Mouse (Mus musculus) embryo, embryonic 9.5 days (tissue): ENCODE results near the gene Prkca.
"Not testable (repeated sequence)": the region's sequence is repeated elsewhere in the genome, so short reads cannot be mapped to it uniquely, and the experiment has no call there.

Experiments
- DNase-seq: peaks from one replicate; pipeline ENCODE4 v3.0.0-alpha.2; 2017; ENCODE audit errors: extremely low spot score

Gene Prkca

DNA sequence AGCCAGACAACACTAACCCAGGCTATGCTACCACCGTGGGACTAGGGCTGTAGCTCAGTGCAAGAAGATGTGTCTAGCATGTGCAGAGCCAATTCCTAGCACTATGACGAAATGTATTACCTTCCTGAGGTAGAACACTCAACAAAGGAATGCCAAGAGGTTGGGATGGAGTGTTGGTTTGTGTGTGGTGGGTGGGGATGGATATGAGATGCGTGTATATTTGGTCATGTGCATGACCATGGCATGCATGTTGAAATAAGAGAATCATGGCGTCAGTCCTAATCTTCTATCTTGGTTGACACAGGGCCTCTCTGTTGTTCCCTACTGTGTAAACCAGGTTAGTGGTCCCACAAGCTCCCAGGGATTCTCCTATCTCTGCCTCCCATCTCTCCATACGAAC, 225.5 kb downstream of the Prkca start:
- no peak for DNase-seq

DNA sequence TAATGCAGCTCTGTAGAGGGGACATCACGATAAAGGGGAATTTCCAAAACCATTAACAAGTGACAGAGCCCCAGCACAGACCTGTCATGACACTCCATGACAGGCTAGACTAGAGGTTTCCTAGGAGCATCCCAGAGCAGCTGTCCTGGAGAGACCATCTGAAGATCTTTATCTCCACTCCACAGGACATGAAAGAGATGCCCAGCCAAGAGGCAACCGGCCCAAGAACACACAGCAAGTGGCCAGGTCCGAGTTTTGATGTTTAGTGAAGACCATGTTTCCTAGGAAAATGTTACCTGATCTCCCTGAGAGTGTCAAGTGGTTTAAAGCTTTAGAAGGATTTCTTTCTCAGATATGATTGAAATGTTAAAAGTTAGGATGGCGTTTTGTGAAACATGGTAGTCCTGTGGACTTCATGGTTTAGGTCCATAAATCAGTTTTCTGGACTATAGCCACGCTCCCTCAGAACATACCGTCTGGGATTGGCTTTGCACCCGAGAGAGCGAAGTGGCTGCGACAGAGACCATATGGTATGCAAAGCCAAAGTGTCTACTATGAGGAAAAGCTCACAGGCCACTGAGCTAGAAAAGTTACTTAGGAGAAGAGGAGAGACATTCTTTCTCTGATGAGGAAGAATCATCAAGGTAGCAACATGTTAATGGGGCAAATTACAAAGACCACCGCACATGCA, 226.2 kb downstream of the Prkca start:
- no peak for DNase-seq

DNA sequence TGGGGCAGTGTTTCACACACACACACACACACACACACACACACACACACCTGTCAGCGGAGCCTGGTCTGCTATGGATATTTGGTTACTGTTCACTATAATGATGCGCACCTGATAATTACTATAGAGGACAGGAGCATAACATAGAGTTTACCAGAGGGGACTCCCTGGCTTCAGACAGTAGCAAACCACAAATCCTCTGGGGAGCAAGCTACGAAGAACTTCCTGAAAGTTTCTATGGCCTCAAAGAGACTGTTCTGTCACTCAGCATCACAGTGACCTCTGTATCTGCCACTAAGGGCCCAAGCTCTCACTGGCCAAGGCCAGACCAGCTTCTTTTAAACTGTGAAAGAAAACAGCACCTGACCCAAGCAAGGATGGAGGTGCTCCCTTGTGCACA, 229.6 kb downstream of the Prkca start:
- no peak for DNase-seq

DNA sequence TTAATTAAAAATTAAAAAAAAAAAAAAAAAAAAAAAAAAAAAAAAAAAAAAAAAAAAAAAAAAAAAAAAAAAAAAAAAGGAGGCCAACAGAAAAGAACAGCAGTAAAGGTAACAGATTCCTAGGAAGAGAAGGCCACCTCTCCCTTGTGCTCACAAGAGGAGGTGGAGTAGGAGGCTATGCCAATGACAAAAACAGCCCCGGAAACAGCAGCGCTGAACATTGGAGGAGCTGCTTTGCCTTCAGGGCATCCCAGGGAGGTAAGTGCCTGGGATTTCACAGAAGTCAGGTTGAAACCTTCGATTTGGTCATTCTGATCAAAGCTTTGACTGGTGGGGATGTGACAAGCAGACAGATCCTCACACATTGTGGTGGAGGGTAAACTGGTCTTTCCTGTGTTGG, 231.3 kb downstream of the Prkca start:
- DNase-seq = no peak

DNA sequence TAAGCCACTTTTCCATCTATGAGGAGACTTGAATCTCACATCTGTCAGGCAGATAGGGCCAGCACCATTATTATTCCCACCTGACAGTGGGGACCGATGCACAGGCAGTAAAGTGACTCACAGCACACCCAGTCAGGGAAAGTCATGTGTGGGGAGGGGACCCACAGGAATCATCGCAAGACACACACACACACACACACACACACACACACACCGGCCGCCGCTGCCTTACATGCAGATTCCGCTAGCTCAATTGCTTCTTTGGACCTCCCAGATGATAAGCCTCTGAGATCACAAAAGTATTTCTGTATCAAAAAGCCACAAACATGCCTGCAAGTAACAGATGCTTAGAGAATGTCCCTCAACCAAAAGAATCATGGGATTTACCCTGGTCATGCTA, 239.6 kb downstream of the Prkca start:
- no peak for DNase-seq

DNA sequence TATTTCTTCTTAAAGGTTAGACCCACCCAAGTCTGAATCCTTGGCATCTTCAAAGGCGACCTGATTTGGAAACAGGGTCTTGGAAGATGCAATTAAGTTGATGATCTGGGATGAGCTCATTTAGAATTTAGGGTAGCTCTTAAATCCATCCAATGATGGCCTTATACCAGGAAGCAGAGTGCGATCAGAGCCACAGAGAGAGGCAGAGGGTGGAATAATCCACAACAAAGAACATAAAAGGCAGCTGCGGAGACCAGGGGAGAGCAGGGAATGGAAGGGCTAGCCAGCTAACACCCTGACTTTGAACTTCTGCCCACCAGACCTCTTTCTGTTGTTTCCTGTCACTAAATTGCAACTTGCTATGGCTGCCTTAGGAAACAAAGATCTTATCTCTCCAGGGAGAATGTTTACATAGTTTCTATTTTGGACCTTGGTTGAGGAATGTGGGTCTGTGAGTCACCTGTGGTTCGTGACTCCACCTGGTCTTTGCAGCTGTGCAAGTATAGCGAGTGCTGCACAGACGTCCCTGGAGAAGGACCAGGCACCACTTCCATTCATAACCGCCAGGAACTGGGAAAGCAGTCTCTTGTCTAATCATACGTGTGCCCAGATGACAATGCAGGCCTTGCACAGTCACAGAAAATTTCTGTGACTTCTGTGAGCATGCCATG, 242.3 kb downstream of the Prkca start:
- no peak for DNase-seq

DNA sequence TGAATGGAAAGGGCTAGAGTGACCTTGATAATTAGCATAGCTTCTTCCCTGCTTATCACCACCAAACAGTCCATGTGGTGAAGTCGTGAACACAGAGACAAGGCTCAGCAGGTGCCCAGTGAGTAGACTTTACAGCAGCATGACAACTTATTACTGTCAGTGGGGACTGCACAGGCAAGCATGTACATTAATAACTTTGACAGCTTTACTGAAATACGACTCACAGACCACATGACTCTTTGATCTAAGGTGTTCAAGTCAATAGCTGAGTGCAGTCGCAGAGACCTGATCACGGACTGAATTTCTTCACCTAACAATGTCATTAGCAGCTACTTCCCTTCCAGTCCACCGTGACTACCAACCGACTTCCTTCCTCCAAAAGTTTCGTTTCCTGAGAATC, 245.4 kb downstream of the Prkca start:
- no peak for DNase-seq

DNA sequence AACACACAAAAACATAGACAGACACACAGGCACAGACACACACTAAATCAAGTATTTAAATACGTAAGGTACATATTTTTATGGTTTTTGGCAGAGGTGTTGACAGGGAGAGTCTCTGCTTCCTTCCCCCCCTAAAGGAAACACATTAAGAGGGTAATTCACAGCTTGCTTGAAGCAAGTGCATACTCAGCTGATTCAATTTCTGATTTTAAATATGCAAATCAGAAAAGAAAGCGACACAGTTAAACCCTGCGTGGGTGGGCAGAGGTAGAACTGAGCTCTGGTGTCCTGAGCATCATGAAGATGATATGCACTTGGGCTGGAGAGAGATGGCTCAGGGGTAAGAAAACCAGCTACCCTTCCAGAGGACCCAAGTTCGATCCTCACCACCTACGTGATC, 248.9 kb downstream of the Prkca start:
- DNase-seq = no peak

DNA sequence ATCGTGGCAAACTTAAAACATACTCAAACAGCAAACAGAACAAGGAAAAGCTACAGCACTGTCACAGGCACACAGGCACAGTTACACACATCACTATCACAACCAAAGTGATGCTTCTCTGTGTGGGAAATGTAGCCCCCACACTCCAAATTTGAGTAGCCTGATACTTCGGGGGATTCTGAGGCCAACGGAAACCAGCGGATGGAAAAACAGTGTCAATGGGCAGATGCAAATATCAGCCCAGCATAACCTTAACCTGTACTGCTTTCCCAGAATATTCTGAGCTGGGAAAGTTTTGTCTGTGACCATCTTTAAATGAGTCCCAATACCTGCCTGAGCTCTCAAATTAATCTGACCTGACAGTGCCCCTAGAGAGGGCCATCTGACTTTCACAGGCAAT, 250.5 kb downstream of the Prkca start:
- no peak for DNase-seq

DNA sequence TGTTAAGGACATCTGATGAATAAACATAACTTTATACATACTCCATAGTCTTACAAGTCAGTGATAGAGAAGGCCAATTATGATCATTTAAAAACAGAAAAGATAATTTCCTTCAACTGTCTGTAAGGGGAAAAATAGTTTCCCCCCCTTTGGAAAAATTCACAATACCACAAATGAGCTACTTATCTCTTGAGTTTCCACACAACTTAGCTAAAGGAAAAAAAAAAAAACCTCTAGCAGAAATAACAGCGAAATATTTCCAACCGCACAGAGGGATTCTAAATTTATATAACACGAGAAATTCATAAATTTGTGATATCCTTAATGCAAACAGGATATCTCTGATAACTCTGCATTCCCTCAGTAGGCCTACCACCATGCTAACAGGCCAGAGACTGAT, 252.5 kb downstream of the Prkca start:
- DNase-seq = no peak

DNA sequence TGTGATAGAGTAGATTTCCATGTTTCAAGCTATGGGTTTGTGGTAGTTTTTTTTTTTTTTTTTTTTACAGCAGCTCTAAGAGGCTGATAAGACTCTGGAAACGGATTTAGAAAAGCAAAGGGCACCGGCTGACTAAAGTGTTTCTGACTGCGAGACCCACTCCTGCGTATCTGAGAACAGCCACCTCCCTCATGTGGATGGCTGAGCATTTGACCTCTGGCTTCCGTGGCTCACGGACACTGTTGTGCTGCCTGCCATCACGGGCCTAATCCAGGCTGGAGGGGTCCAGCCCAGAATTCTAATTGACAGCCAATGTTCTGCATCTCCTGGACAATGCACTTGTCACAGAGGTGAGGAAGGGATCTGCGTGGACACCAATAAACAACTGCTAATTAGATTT, 253.0 kb downstream of the Prkca start:
- no peak for DNase-seq

DNA sequence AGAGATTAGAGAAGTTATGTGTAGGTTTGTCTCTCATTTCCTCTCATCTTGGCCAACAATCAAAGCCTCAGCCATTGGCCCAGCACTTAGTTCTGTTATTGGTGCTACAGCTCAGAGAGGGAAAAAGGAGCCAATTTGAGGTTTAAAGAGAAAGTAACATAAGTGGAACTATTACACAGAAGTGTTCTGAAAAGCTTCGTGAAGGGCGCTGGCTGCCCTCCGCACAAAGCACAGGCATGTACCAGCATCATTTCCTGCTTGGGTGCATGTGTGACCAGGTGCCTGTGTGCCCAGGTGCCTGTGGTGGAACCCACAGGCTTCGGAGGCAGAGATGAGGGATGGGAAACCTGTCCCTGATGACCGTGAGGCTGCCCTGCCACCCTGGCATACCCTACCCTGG, 255.7 kb downstream of the Prkca start:
- DNase-seq = no peak

DNA sequence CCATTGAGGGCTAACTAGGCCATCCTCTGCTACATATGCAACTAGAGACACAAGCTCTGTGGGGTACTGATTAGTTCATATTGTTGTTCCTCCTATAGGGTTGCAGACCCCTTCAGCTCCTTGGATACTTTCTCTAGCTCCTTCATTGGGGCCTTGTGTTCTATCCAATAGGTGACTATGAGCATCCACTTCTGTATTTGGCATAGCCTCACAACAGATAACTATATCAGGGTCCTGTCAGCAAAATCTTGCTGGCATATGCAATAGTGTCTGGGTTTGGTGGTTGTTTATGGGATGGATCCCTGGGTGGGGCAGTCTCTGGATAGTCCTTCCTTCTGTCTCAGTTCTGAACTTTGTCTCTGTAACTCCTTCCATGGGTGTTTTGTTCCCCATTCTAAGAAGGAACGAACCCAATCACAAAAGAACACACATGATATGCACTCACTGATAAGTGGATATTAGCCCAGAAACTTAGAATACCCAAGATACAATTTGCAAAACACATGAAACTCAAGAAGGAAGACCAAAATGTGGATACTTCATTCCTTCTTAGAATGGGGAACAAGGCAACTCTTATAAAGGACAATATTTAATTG, 256.5 kb downstream of the Prkca start:
- not testable (repeated sequence) for DNase-seq

DNA sequence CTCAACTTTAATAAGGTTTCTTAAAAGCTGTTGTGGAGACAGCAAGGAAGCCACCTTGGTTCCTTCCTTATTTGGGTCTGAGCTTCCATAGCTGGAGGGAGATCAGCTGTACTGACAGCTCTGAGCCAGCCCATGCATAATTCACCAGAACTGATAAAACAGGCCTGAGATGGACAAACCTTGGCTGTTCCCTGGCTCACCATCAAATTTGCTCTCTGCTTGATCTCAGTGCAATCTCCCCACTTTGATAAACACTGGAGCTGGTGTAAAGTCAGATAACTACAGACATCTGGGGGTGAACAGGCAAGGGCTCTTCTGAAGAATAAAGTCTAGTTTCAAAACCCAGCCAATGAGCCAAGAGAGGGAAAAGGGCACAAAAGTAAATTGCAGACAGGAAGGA, 261.1 kb downstream of the Prkca start:
- DNase-seq = no peak

DNA sequence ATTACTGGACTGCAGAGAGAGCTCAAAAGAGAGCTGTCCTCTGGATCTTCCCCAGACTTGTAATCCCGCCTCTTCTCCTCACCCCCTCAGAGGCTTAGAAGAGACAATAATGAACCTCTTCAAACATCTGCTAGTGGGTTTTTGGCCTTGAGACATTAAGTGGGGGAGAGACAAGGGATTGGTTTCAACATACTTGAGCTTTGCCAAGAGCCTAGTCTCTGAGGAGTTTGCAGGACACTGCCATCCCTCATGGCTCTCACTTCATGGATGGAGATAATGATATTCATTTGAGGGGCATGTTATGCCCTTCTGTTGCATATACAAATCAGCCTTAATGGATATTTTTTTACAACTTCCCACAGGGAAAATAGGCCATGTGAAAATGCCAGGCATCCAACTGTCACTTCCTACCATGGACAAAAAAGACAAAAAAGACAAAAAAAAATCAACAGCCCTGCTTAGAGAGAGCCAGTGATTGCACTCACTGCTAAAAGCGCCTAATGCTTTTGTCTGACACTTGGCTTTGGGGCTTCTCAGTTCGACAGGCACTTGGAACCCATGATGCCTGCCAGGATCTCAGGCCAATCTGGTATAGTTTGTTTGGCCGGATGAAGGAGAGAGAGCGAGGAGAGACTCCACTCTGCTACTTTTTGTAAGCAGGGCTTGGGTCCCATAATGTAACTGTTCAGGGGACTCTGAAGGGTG, 263.6 kb downstream of the Prkca start:
- DNase-seq = no peak

DNA sequence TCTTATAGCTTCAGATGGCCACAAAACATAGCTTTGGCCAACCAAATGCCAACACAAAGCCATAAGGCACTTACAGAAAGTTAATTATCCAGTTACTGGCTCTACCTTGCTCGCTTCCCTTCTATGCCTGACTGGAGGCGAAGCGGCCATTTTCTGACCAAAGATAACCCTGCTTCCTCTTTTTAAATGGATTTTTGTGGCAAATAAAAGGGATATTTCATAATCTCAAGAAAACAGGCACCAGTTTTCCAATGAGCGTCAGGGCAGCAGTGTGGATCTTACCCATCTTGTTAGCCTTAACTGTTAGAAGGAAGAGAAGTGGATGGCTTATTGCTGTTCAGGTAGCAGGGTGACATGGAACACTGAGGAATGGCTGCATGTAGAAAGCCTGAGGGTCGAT, 264.3 kb downstream of the Prkca start:
- no peak for DNase-seq

DNA sequence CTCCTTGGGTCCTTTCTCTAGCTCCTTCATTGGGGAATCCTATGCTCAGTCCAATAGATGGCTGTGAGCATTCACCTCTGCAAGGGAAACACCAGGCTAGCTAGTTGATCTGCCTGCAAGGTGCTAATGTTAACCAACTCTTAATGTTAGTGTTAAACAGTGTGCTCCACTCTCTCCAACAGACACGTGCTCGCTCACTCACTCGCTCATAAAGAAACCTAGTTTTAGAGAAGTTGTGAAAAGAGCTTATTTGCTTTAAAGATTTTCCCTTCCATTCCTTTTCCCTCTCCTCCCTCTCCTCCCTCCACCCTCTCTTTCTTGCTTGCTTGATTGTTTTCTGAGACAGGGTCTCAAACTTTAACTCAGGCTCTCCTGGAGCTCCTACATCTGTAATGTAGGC, 266.2 kb downstream of the Prkca start:
- DNase-seq = no peak

DNA sequence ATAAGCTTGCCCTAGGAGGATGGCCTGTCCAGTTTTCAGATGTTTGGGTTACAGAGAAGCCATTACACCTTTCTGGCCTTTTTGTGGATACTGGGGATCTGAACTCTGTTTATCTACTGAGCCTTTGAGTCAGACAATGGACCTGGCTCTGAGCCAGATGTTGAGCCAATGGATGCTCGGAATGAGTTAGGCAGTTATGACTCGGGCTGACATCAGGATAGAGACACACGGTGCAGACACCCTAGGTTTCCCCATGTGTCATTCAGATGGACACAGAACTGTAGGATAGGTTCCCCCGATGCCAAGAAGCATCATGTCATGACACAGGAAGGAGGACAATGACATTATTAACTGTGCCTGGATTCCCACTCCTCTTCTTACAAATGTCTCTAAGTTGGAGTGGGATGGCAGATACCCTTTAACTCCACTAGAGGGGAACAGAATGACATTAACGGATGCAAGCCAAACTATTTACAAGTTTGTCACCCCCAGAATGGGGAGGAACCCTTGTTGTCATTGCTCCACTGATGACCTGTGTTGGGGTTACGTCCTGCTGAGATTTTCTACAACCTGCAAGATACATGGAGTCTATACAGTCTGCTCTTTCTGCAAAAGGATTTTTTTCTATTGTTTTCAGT, 271.0 kb downstream of the Prkca start:
- DNase-seq = no peak

DNA sequence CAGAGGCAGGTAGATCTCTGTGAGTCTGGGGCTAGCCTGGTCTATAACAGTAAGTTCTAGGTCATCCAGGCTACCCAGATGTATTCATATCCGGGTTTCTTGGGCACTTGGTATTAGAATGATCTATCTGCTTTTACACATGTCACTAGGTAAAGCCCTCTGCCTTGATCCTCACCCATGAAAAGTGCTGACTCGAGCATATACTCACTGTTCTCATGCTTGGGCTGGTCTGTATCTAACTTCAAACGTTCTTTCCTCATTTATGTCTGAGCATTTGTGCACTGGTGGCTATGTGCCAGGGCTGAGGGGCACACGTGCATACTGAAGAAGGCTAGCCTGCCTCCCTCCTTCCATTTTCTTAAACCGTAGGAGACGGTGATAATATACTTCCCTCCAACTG, 272.5 kb downstream of the Prkca start:
- no peak for DNase-seq

DNA sequence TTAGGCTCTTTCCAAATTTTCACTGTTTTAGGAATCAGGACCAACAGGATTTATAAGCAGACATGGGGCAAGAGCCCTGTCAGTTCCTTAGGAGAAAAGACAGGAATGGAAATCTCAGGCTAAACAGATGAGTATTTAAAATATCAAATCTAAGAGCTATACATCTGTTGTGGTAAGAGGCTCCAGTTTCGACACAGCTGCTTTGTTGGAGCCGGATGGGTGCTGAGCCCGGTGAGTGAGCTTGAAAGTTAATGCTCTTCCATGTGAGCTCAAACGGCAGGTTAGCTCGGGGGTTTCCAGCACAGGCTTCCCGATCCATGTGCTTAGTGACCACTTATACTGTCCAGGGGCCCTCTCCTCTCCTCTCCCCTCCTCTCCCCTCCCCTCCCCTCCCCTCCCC, 273.7 kb downstream of the Prkca start:
- no peak for DNase-seq

DNA sequence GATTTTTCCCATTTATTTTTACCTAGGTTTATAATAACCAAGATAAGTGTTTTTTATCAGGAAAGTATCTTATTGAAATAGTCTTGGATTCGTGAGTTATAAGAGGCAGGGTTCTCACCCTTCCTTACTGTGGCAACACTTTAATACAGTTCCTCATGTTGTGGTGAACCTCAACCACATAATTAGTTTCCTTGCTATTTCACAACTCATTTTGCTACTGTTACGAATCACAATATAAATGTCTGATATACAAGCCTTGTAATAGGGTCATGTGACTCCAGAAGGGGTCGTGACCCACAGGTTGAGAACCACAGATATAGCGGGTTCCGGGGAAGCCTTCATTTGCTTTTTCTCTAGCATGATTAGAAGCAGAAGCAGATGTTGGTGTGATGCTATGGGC, 275.3 kb downstream of the Prkca start:
- no peak for DNase-seq

DNA sequence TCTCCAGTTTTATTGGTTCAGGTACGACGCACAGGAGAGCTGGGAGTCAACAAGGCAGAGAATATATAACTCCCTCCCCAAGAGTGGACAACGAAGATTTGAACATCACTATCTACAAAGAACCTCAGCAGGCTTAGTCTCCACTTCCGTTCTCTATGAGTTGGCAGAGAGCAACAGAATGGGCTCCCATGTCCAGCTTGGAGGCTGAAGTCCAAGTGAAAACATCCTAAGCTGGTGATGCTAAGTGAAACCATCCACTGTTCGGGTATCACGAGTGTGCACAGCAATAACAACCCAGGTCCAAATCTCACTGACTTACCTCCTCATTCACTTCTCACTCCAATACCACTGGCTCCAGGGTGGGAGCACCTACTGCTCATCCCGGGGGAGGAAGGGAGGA, 276.6 kb downstream of the Prkca start:
- no peak for DNase-seq
